Mouse (Mus musculus): ENCODE measurements around the gene Jazf1.

- TF ChIP-seq CTCF (IDR thresholded peaks at IDR 0.05; ENCODE audit: extremely low read depth, insufficient read length, insufficient replicate concordance, low read depth, low read length) (peak; percentile 83; the same call in 1 of the 2 replicates), POLR2A (IDR thresholded peaks at IDR 0.05; ENCODE audit: low read depth, low read length) (no peak)
These were observed 98.6 kb downstream of the Jazf1 start for GRCm38 (mm10) chr6:52969717-52970261.
